Mouse (Mus musculus): ENCODE measurements around the gene Khk.

- TF ChIP-seq POLR2A (IDR thresholded peaks at IDR 0.05; ENCODE audit: borderline replicate concordance, low read depth, low read length) (no peak), CTCF (IDR thresholded peaks at IDR 0.05; ENCODE audit: low read depth, low read length) (no peak)
Measured at GRCm38 (mm10) chr5:30878616-30879015, 42.6 kb upstream of the Khk start.
